Mouse (Mus musculus): ENCODE measurements around the gene Bdh1. TPM values are rescaled to one million over a fixed set of nuclear protein-coding genes. Genes with fewer than 3 reads are reported as not detected.

The Bdh1 gene
- polyA plus RNA-seq, 1 experiment from 2014 or later: 1.9 TPM

- TF ChIP-seq EP300 (IDR thresholded peaks at IDR 0.05): no peak
- no peak for TF ChIP-seq CTCF (IDR thresholded peaks at IDR 0.05)
- no peak for DNase-seq (ENCODE audit: low spot score)
- WGBS: 75% methylated on average over 15 of the region's 15 CpGs
Observed at GRCm38 (mm10) chr16:31446067-31446853, 24.2 kb downstream of the Bdh1 start.

GRCm38 (mm10) chr16:31449973-31450372 is 27.9 kb downstream of the Bdh1 start:
- no peak for DNase-seq (ENCODE audit: low spot score)
- Histone ChIP-seq H3K27me3 (replicated peaks; ENCODE audit: insufficient read depth, low read length) (no peaks in the 10 kb centered on the region), H3K27ac (ENCODE audit: low read length) (no peak overlapping the region), H3K9ac (replicated peaks; ENCODE audit: low read depth) (no peak overlapping the region), H3K9me3 (ENCODE audit: low read length) (no peaks in the 10 kb centered on the region), H3K4me1 (ENCODE audit: insufficient read depth, low read depth, low read length) (no peaks in the 10 kb centered on the region), H3K4me3 (ENCODE audit: low read depth, low read length) (no peak overlapping the region), H3K4me2 (replicated peaks; ENCODE audit: low read depth, low read length) (no peak overlapping the region), H3K36me3 (ENCODE audit: insufficient read depth, low read length) (no peaks in the 10 kb centered on the region)
- ATAC-seq: no peak
- TF ChIP-seq CTCF (IDR thresholded peaks at IDR 0.05): no peak
- no peak for TF ChIP-seq EP300 (IDR thresholded peaks at IDR 0.05)
- 64% methylated on average over 4 of the region's 4 CpGs for WGBS

More at GRCm38 (mm10) chr16:31446067-31446853, 24.2 kb downstream of the Bdh1 start:
- Histone ChIP-seq H3K9me3 (ENCODE audit: low read length) (no peaks in the 10 kb centered on the region), H3K9ac (replicated peaks; ENCODE audit: low read depth) (no peak overlapping the region), H3K27me3 (replicated peaks; ENCODE audit: insufficient read depth, low read length) (no peaks in the 10 kb centered on the region), H3K4me2 (replicated peaks; ENCODE audit: low read depth, low read length) (no peak overlapping the region), H3K36me3 (ENCODE audit: insufficient read depth, low read length) (no peaks in the 10 kb centered on the region), H3K27ac (ENCODE audit: low read length) (no peak overlapping the region), H3K4me1 (ENCODE audit: insufficient read depth, low read depth, low read length) (no peaks in the 10 kb centered on the region), H3K4me3 (ENCODE audit: low read depth, low read length) (no peak overlapping the region)
- no peak for ATAC-seq

GRCm38 (mm10) chr16:31451235-31451634 is 29.2 kb downstream of the Bdh1 start:
- no peaks in the 10 kb centered on the region for H3K9me3 ChIP-seq (ENCODE audit: low read length)
- no peak overlapping the region for H3K9ac ChIP-seq (replicated peaks; ENCODE audit: low read depth)
- H3K4me2 ChIP-seq (replicated peaks; ENCODE audit: low read depth, low read length): no peak overlapping the region
- H3K27ac ChIP-seq (ENCODE audit: low read length): no peak overlapping the region
- WGBS: 75% methylated on average over 3 of the region's 3 CpGs
- DNase-seq (ENCODE audit: low spot score) (no peak), ATAC-seq (no peak)
- no peaks in the 10 kb centered on the region for H3K27me3 ChIP-seq (replicated peaks; ENCODE audit: insufficient read depth, low read length)
- H3K4me1 ChIP-seq (ENCODE audit: insufficient read depth, low read depth, low read length): no peaks in the 10 kb centered on the region
- no peak overlapping the region for H3K4me3 ChIP-seq (ENCODE audit: low read depth, low read length)
- no peaks in the 10 kb centered on the region for H3K36me3 ChIP-seq (ENCODE audit: insufficient read depth, low read length)
- TF ChIP-seq CTCF (IDR thresholded peaks at IDR 0.05): no peak
- TF ChIP-seq EP300 (IDR thresholded peaks at IDR 0.05): no peak

- H3K36me3 ChIP-seq (ENCODE audit: insufficient read depth, low read length): no peaks in the 10 kb centered on the region
- no peak for ATAC-seq
- no peak overlapping the region for H3K4me3 ChIP-seq (ENCODE audit: low read depth, low read length)
- no peaks in the 10 kb centered on the region for H3K4me1 ChIP-seq (ENCODE audit: insufficient read depth, low read depth, low read length)
- no peak overlapping the region for H3K4me2 ChIP-seq (replicated peaks; ENCODE audit: low read depth, low read length)
- no peak overlapping the region for H3K9ac ChIP-seq (replicated peaks; ENCODE audit: low read depth)
- H3K27ac ChIP-seq (ENCODE audit: low read length): no peak overlapping the region
- 74% methylated on average over 2 of the region's 7 CpGs for WGBS
- no peak for DNase-seq (ENCODE audit: low spot score)
- TF ChIP-seq EP300 (IDR thresholded peaks at IDR 0.05) (no peak), CTCF (IDR thresholded peaks at IDR 0.05) (no peak)
- no peaks in the 10 kb centered on the region for H3K9me3 ChIP-seq (ENCODE audit: low read length)
- H3K27me3 ChIP-seq (replicated peaks; ENCODE audit: insufficient read depth, low read length): no peaks in the 10 kb centered on the region
Observed at GRCm38 (mm10) chr16:31452467-31452866, 30.4 kb downstream of the Bdh1 start.

- ATAC-seq: peak; percentile 56
- H3K27ac ChIP-seq (ENCODE audit: low read length): no peak overlapping the region
- 73% methylated on average over 4 of the region's 4 CpGs for WGBS
Observed at GRCm38 (mm10) chr16:31454013-31454412, 31.9 kb downstream of the Bdh1 start.

GRCm38 (mm10) chr16:31455276-31456045 is 33.4 kb downstream of the Bdh1 start:
- Histone ChIP-seq H3K4me1 (ENCODE audit: insufficient read depth, low read depth, low read length) (peaks cover 4% of the 10 kb centered on the region; the same call in 1 of the 2 replicates), H3K4me3 (ENCODE audit: low read depth, low read length) (no peak overlapping the region), H3K36me3 (ENCODE audit: insufficient read depth, low read length) (no peaks in the 10 kb centered on the region), H3K4me2 (replicated peaks; ENCODE audit: low read depth, low read length) (no peak overlapping the region), H3K27me3 (replicated peaks; ENCODE audit: insufficient read depth, low read length) (no peaks in the 10 kb centered on the region), H3K9ac (replicated peaks; ENCODE audit: low read depth) (no peak overlapping the region), H3K9me3 (ENCODE audit: low read length) (no peaks in the 10 kb centered on the region), H3K27ac (ENCODE audit: low read length) (no peak overlapping the region)
- 46% methylated on average over 21 of the region's 21 CpGs for WGBS
- TF ChIP-seq EP300 (IDR thresholded peaks at IDR 0.05) (no peak), CTCF (IDR thresholded peaks at IDR 0.05) (no peak)
- DNase-seq (ENCODE audit: low spot score): peak; percentile 53
- peak; percentile 42; the same call in 1 of the 2 replicates for ATAC-seq

More at GRCm38 (mm10) chr16:31454013-31454412, 31.9 kb downstream of the Bdh1 start:
- Histone ChIP-seq H3K4me1 (ENCODE audit: insufficient read depth, low read depth, low read length) (peaks cover 4% of the 10 kb centered on the region; the same call in 1 of the 2 replicates), H3K4me3 (ENCODE audit: low read depth, low read length) (no peak overlapping the region), H3K9ac (replicated peaks; ENCODE audit: low read depth) (no peak overlapping the region), H3K9me3 (ENCODE audit: low read length) (no peaks in the 10 kb centered on the region), H3K4me2 (replicated peaks; ENCODE audit: low read depth, low read length) (no peak overlapping the region), H3K36me3 (ENCODE audit: insufficient read depth, low read length) (no peaks in the 10 kb centered on the region), H3K27me3 (replicated peaks; ENCODE audit: insufficient read depth, low read length) (no peaks in the 10 kb centered on the region)
- TF ChIP-seq EP300 (IDR thresholded peaks at IDR 0.05) (no peak), CTCF (IDR thresholded peaks at IDR 0.05) (no peak)
- DNase-seq (ENCODE audit: low spot score): peak; percentile 71

Data from lung, postnatal 0 days (tissue).